Mouse (Mus musculus) gastrocnemius, postnatal 14 days (tissue): ENCODE data around the gene Stx1b. TPM values are rescaled to one million over a fixed set of nuclear protein-coding genes. Genes with fewer than 3 reads are reported as not detected.
A peak's percentile ranks its signal among the peaks of the same experiment; 100 is the strongest.
"Not testable (repeated sequence)": the region's sequence is repeated elsewhere in the genome, so short reads cannot be mapped to it uniquely, and the experiment has no call there.

ENCODE experiments used
- DNase-seq: peaks from one replicate; pipeline ENCODE4 v3.0.0; 2021; ENCODE audit warnings: mixed read lengths
- intact Hi-C: fragments of 180-260 bp; cut with DNase I; formaldehyde crosslinking; loops from one replicate; pipeline ENCODE4 v1.15.1; 2025; ENCODE audit warnings: low total_unique reads
- long read RNA-seq, 2 experiments: library from polyadenylated mRNA; stranded (forward); transcript quantifications; one replicate each; pipeline ENCODE4 v2.0.0; 2021
- total RNA-seq, 2 experiments: library from RNA; stranded (reverse); gene quantifications; 2 replicates each; pipeline ENCODE4 v1.2.3; 2021

Stx1b gene
- total RNA-seq = 1 to 10 TPM; 1.1 to 2.2 TPM
- long read RNA-seq, experiment 1, partial matches to known transcripts = 1 of 1 reads
- long read RNA-seq, experiment 1, other reads (novel, unspliced or antisense) = 0 of 1 reads
- long read RNA-seq, experiment 2, partial matches to known transcripts = 0 of 1 reads
- long read RNA-seq, experiment 2, other reads (novel, unspliced or antisense) = 1 of 1 reads

DNA sequence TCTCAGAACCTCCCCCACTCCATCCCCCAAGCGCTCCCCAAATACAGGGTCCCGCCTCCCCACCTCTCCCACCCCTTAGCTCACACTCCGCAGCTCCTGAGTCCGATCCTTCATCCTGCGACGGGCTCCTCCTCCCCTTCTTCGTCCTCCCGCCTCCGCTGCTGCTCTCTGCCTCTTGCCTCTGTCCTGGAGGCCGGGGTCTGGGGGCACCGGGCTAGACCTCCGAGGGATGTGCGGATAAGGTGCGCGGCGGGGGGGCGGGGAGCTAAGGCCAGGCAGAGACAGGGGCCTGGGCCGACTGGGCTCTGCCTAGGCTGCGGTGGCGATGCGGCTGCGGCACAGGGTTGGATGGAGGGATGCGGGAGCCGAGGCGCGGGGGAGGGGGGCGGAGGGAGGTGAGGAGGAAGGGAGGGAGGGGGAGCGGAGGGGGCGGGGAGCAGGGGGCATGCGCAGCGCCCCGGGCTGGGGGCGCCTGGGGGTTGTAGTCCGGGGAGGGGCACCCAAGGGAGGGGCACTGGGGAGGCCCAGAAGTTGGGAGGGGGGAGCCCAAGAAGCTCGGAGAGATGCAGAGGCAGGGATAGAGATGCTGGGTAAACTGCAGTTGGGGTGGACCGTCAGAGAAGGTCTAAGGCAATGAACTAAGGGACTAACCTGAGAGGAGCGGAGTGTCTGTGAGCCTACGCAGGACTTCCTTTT, at the start of gene Stx1b, which contains the start of gene Stx4a:
Gene Stx1b, minus strand, starts transcription at position 374 of the 696 bp plus-strand sequence.
Gene Stx4a, plus strand, starts transcription at position 119 of the 696 bp plus-strand sequence.
- intact Hi-C loops = no loop called here
- peak; percentile 59 for DNase-seq

DNA sequence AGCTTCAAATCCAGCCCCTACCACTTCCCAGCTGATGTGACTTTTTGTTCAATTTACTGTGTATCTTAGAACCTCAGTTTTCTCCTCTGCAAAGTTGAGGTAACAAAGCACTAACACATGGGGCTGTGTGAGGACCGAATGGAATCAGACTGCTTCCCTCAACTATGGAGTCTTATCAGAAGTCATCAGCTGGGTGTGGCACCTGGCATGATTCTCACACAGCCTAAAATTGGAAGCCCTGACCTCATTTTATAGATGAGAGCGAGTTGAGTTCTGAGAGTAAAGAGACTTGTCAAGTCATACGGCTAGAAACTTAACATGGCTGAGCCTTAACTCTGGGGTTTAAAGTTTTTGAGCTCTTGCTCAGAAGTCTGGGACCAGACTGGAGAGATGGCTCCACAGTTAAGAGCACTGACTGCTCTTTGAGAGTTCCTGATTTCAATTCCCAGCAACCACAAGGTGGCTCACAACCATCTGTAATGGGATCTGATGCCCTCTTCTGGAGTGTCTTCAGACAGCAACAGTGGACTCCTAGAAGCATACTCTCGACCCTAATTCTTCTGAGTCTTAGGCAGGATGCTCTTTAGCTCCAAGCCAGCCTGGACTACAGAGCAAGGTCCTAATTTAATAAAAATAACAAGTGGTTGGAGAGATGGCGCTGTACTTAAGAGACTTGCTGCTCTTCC, 45.9 kb upstream of the Stx1b start:
- intact Hi-C loops = no loop called here
- no peak for DNase-seq

DNA sequence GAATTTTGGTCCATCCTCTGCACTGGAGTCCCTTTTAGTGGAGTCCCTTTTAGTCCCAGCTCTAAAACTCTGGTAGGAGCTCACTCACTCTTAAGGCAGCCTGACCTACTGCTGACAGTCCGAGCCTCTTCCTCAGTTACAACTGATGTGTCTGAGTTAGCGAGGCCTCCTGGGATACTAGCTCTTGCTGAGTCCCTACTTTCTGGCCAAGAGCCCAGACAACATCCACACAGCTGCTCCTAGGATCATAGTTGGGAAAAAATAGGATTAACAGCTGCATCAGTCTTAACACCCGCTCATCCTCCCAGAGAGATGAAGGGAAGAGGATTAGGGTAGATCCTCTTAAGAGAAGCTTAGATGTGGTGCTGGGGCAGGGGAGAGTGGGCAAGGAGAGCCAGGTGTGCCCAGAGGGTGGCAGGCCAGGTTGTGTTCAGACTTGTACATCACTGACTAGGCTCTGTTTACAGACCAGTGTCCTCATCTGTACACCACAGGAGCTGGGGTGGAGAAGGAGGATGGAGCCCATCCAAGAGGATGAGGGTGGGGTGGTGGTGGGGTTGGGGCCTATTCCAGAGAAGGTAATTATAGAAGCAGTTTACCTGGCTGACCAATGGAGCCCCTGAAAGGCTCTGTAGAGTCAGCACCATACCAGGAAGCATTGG, 44.9 kb upstream of the Stx1b start:
- peak; percentile 62 for DNase-seq
- intact Hi-C loops = loop anchor here (5.0 kb wide), 1 partner anchor 82 kb away; the partner anchor contains the start of gene Gm49388

- DNase-seq = no peak
- intact Hi-C loops = loop anchor here (5.0 kb wide), 1 partner anchor 80 kb away; the partner anchor contains the start of gene Gm49388
Measured at GRCm38 (mm10) chr7:127867641-127868040, 43.3 kb upstream of the Stx1b start.

- intact Hi-C loops = loop anchor here (5.0 kb wide), 1 partner anchor 79 kb away; the partner anchor contains the start of gene Gm49388
- no peak for DNase-seq
Measured at GRCm38 (mm10) chr7:127866434-127866833, 42.1 kb upstream of the Stx1b start.

- no peak for DNase-seq
- intact Hi-C loops = no loop called here
Measured at GRCm38 (mm10) chr7:127858258-127858657, 33.9 kb upstream of the Stx1b start.

DNA sequence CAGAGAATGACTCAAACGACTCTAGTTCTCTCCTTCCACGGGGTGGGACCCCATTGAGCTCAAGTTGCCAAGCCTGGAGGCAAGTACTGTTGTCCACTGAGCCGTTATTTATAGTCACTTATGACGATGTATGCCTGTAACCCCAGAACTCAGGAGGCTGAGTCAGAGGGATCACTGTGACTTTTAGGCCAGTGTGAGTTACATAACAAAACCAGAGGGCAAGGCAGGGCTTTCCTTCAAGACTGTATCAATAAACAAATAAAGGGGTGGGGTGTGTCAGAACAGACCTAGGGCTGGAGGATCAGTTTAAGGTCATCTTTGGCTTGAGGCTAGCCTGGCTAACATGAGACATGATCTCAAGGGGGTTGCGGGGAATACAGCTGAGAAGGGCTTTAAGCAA, 26.6 kb upstream of the Stx1b start:
- intact Hi-C loops = no loop called here
- DNase-seq = no peak

DNA sequence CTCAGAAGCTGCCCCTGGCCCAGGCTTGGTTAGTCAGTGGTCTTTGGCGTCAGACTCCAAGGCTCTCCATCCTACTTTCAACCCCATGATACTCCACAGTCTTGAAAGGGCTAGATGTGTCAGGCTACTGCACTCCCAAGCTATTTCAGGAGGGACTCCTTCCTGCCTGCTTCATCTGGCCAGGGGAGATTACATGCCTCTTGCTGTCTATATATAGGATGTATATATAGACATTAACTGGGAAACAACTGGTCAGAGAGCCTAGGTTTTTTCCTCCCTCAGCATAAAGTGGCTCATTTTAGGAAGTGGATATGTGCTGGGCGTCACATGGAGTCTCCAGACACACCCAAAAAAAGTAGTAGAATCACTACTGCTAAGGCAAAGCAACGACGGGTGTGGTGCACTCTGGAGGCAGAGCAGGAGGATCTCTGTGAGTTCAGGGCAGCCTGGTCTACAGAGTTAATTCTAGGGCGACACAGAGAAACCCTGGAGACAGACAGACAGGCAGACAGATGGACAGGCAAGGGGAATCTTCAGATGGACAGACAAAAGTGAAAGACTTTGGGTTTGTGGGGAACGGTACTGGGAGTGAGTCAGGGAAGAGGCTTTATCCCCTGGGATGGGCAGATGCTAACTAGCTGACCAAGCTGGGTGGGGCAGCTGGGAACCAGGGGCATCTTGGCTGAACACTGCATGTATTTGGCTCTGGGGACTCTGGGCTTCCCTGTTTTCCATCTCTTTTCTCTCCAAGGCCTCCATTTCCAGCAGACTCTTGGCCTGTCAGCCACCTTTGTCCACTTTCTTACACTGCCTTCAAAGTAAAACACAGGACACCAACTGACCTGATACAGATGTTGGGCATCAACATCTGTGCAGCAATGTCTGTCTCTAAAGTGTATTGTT, 25.9 kb upstream of the Stx1b start:
- intact Hi-C loops = no loop called here
- no peak for DNase-seq

GRCm38 (mm10) chr7:127842001-127842718, 17.8 kb upstream of the Stx1b start:
- DNase-seq = peak; percentile 82
- intact Hi-C loops = no loop called here

GRCm38 (mm10) chr7:127841340-127842000, 17.1 kb upstream of the Stx1b start:
- peak; percentile 96 for DNase-seq
- intact Hi-C loops = no loop called here

GRCm38 (mm10) chr7:127840886-127841285, 16.5 kb upstream of the Stx1b start:
- peak; percentile 63 for DNase-seq
- intact Hi-C loops = no loop called here

DNA sequence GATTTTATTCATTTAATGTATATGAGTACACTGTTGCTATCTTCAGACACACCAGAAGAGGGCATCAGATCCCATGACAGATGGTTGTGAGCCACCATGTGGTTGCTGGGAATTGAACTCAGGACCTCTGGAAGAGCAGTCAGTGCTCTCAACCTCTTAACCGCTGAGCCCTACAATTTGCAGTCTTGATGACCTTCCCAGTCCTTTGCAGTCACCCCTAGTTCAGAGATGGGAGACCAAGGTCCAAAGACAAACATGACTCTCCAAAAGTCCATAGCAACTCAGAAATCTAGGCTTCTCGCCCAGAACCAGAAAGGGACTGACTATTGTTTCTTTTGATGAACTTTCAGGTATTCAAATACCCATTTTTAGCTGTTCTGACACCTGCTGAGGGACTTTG, 15.7 kb upstream of the Stx1b start:
- intact Hi-C loops, DNase-seq: not testable (repeated sequence)

DNA sequence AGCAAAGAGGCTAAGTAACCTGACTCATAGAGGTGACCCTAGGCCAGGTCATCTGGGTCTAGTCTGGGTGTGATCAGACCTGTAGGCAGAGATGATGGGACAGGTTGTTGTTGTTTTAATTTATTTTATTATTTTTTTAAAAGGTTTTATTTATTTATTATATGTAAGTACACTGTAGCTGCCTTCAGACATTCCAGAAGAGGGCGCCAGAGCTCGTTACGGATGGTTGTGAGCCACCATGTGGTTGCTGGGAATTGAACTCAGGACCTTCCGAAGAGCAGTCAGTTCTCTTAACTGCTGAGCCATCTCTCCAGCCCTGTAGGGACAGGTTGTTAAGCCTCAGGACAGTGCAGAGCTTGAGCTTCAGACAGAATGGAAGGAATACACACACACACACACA, 13.5 kb upstream of the Stx1b start:
- DNase-seq, intact Hi-C loops: not testable (repeated sequence)

- intact Hi-C loops = no loop called here
Measured at GRCm38 (mm10) chr7:127837473-127837872, 13.1 kb upstream of the Stx1b start.

DNA sequence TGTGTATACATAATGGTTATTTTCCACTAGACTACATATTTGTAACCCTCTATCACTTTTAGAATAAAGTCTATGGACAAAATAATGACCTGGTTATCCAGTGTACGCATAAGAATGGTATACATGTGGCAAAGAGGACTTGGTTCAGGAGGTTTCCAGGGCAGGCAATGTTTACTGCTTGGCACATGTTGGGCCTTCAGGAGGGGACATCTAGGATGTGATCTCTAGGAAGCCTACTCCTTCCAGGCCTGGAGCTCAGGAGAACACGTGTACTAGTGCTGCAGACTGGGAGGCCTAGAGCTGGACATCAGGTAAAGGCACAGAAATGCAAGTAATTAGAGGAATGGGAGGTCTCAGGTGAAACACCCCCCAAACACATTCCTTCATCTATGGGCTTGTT, 11.2 kb upstream of the Stx1b start:
- intact Hi-C loops = no loop called here
- no peak for DNase-seq

More at GRCm38 (mm10) chr7:127837473-127837872, 13.1 kb upstream of the Stx1b start:
- no peak for DNase-seq

GRCm38 (mm10) chr7:127823236-127824171, 845 bp downstream of the Stx1b start:
- intact Hi-C loops = no loop called here
- no peak for DNase-seq

DNA sequence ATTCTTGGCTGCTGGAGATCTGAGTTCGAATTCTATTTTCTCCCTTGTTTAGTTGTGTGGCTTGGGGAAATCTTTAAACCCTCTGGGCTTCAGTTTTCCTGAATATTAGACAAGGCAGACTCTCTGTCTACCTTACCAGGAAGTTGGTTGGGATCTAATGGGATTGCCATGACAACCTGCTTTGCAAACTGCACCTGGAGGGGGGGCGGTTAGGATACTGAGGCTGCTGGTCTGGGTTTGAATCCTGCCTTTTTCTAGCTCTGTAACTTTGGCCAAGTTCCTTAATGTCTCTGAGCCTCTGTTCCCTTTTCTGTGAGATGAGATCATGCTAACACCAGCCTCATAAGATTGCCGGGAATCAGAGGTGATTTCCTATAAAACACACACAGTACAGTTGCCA, 1.9 kb downstream of the Stx1b start:
- intact Hi-C loops = no loop called here
- DNase-seq = no peak
